Mouse (Mus musculus) megakaryocyte, embryonic 14.5 days (primary cell): ENCODE measurements around the gene Odf4. TPM values are rescaled to one million over a fixed set of nuclear protein-coding genes. Genes with fewer than 3 reads are reported as not detected.

Experiments
- H3K27me3 ChIP-seq: replicated peaks from 2 replicates; pipeline ENCODE3; 2012; ENCODE audit warnings: inconsistent platforms
- H3K36me3 ChIP-seq: replicated peaks from 2 replicates; pipeline ENCODE3; 2012; ENCODE audit warnings: low read length, inconsistent platforms, mixed read lengths
- H3K4me1 ChIP-seq: 2 replicates; pipeline ENCODE4 v1.6.1; 2012; ENCODE audit warnings: inconsistent platforms
- H3K4me3 ChIP-seq: replicated peaks from 2 replicates; pipeline ENCODE3; 2012; ENCODE audit warnings: moderate library complexity, mild to moderate bottlenecking, inconsistent platforms
- H3K9me3 ChIP-seq: 2 replicates; pipeline ENCODE4 v1.6.1; 2012; ENCODE audit warnings: inconsistent platforms
- FLI1 ChIP-seq: IDR thresholded peaks from 2 replicates; pipeline ENCODE4 v1.6.1; 2012; ENCODE audit warnings: low read length, inconsistent platforms, mixed read lengths
- GATA1 ChIP-seq: IDR thresholded peaks from 3 replicates; pipeline ENCODE4 v1.6.1; 2012; ENCODE audit warnings: mixed read lengths, low read length, inconsistent platforms, borderline replicate concordance
- polyA plus RNA-seq: library from polyadenylated mRNA; stranded (reverse); fragments of >175 nt; gene quantifications from 2 replicates; pipeline ENCODE4 v1.2.3, GENCODE M21; 2012; ENCODE audit warnings: low replicate concordance; ENCODE audit not compliant: insufficient read depth

The Odf4 gene
- polyA plus RNA-seq, 1 experiment, result not detected

GRCm38 (mm10) chr11:68904375-68905137 is 22.3 kb downstream of the Odf4 start:
- no peaks in the 10 kb centered on the region for H3K9me3 ChIP-seq
- peaks cover 8% of the 10 kb centered on the region for H3K27me3 ChIP-seq
- no peak for TF ChIP-seq FLI1
- TF ChIP-seq GATA1, result no peak
- H3K36me3 ChIP-seq, result peaks cover 48% of the 10 kb centered on the region
- no peak overlapping the region for H3K4me3 ChIP-seq
- H3K4me1 ChIP-seq, result peaks cover 23% of the 10 kb centered on the region

- Histone ChIP-seq H3K36me3 (peaks cover 48% of the 10 kb centered on the region), H3K27me3 (peaks cover 4% of the 10 kb centered on the region), H3K9me3 (no peaks in the 10 kb centered on the region), H3K4me3 (no peak overlapping the region), H3K4me1 (peaks cover 29% of the 10 kb centered on the region)
- TF ChIP-seq GATA1, result no peak
- TF ChIP-seq FLI1, result no peak
Measured at GRCm38 (mm10) chr11:68903775-68904174, 23.1 kb downstream of the Odf4 start.

GRCm38 (mm10) chr11:68902823-68903222 is 24.1 kb downstream of the Odf4 start:
- Histone ChIP-seq H3K27me3 (peaks cover 3% of the 10 kb centered on the region), H3K36me3 (peaks cover 48% of the 10 kb centered on the region), H3K4me1 (peaks cover 33% of the 10 kb centered on the region), H3K4me3 (peak overlapping the region; percentile 90), H3K9me3 (no peaks in the 10 kb centered on the region)
- TF ChIP-seq GATA1, result no peak
- TF ChIP-seq FLI1, result no peak

- peaks cover 46% of the 10 kb centered on the region for H3K36me3 ChIP-seq
- peak overlapping the region; percentile 90 for H3K4me3 ChIP-seq
- H3K4me1 ChIP-seq, result peaks cover 33% of the 10 kb centered on the region
- H3K9me3 ChIP-seq, result no peaks in the 10 kb centered on the region
- no peak for TF ChIP-seq GATA1
- no peak for TF ChIP-seq FLI1
- peaks cover 3% of the 10 kb centered on the region for H3K27me3 ChIP-seq
Measured at GRCm38 (mm10) chr11:68902367-68902766, 24.5 kb downstream of the Odf4 start.

GRCm38 (mm10) chr11:68902047-68902364 is 24.9 kb downstream of the Odf4 start:
- H3K36me3 ChIP-seq, result peaks cover 43% of the 10 kb centered on the region
- H3K9me3 ChIP-seq, result 0 out of 2 replicates have a peak, but pooled peaks cover 2% of the 10 kb centered on the region
- peak overlapping the region; percentile 93 for H3K4me3 ChIP-seq
- no peak for TF ChIP-seq FLI1
- no peak for TF ChIP-seq GATA1
- H3K4me1 ChIP-seq, result peaks cover 33% of the 10 kb centered on the region
- H3K27me3 ChIP-seq, result peaks cover 3% of the 10 kb centered on the region

GRCm38 (mm10) chr11:68901351-68902046 is 25.4 kb downstream of the Odf4 start, which contains the start of gene Rpl26:
TSS of gene Rpl26 (plus strand) at chr11:68901583.
- Histone ChIP-seq H3K9me3 (0 out of 2 replicates have a peak, but pooled peaks cover 2% of the 10 kb centered on the region), H3K27me3 (peaks cover 3% of the 10 kb centered on the region), H3K36me3 (peaks cover 38% of the 10 kb centered on the region), H3K4me3 (peak within 1 kb of the TSS; percentile 93), H3K4me1 (peaks cover 33% of the 10 kb centered on the region)
- TF ChIP-seq GATA1, result no peak
- peak; percentile 62; the same call in 1 of the 2 replicates for TF ChIP-seq FLI1

- Histone ChIP-seq H3K36me3 (peaks cover 30% of the 10 kb centered on the region), H3K4me3 (peak overlapping the region; percentile 93), H3K27me3 (peaks cover 3% of the 10 kb centered on the region), H3K9me3 (0 out of 2 replicates have a peak, but pooled peaks cover 2% of the 10 kb centered on the region), H3K4me1 (peaks cover 32% of the 10 kb centered on the region)
- TF ChIP-seq GATA1, result no peak
- no peak for TF ChIP-seq FLI1
Measured at GRCm38 (mm10) chr11:68900519-68901350, 26.1 kb downstream of the Odf4 start.

GRCm38 (mm10) chr11:68899815-68900214 is 27.1 kb downstream of the Odf4 start:
- 0 out of 2 replicates have a peak, but pooled peaks cover 2% of the 10 kb centered on the region for H3K9me3 ChIP-seq
- peaks cover 21% of the 10 kb centered on the region for H3K36me3 ChIP-seq
- no peak for TF ChIP-seq GATA1
- TF ChIP-seq FLI1, result no peak
- H3K4me1 ChIP-seq, result peaks cover 31% of the 10 kb centered on the region
- H3K27me3 ChIP-seq, result peaks cover 3% of the 10 kb centered on the region
- peak overlapping the region; percentile 33 for H3K4me3 ChIP-seq

- H3K4me1 ChIP-seq, result peaks cover 31% of the 10 kb centered on the region
- 0 out of 2 replicates have a peak, but pooled peaks cover 2% of the 10 kb centered on the region for H3K9me3 ChIP-seq
- H3K4me3 ChIP-seq, result no peak overlapping the region
- H3K27me3 ChIP-seq, result peaks cover 11% of the 10 kb centered on the region
- peaks cover 11% of the 10 kb centered on the region for H3K36me3 ChIP-seq
- TF ChIP-seq GATA1 (no peak), FLI1 (no peak)
Measured at GRCm38 (mm10) chr11:68898790-68899189, 28.1 kb downstream of the Odf4 start.
